Mouse (Mus musculus): Measurements from ENCODE around the gene Ddx42. TPM values are rescaled to one million over a fixed set of nuclear protein-coding genes. Genes with fewer than 3 reads are reported as not detected.

Ddx42 gene
- 7.6 and 9.9 TPM in 2 replicates for polyA plus RNA-seq (2012; rRNA removed)

DNA sequence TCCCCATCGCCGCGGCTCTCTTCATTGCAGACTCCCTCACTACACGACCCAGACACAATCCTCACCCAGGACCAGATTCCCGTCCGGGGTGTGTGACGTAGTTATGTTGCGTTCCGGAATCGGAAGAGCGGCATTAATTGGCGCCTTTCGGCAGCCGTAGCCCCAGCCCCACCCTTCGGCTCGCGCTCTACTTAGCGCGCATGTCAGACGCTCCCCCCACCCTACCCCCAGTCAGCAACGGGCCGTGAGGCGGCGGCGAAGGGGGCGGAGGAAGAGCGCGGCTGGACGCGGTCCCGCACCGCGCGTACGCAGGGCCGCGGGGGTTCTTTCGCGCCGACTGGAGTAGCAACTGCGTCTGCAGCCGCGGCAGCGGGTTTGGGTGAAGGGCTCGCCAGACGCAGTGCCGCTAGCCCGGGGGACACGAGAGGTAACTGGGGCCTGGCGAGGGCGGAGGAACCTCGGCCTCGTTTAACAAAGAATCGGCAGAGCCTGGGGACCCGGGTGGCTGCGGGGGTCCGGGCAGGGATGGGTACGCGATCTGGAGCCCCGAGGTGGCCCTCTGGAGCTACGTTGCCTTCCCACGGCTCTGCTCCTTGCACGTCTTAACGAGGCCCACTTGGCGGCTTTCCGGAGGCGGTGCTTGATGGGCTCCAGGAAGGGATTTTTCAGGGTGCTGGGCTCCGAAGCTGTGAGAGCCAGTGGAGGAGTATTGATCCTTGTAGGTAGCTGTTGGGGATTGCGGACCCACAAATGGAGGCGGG lies at the start of gene Ddx42:
Ddx42 (plus strand) TSS at position 197 of the 761 bp plus-strand sequence.
- under 1% methylated on average over 70 of the region's 70 CpGs for WGBS
- peak; percentile 75 for DNase-seq (ENCODE audit: low read depth, low spot score)

DNA sequence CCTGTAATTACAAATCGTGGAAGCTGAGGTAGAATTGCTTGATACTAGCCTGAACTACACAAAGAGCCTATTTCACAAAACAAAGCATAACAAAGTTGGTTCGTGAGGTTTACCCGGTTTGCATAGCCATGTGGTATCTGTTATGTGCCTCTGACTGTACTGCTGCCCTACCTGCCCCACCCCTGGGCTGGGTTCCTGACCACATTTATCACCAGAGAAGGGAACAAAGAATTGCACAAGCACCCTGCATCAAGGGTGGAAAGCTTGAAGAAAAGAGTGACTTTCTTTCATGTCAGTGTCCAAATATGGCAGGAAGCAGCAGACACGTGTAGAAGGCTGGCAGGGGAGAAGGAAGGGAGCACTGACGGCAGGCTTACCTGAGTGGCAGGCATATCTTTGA lies 49.3 kb upstream of the Ddx42 start:
- no peak for DNase-seq (ENCODE audit: low read depth, low spot score)
- 38% methylated on average over 5 of the region's 5 CpGs for WGBS

DNA sequence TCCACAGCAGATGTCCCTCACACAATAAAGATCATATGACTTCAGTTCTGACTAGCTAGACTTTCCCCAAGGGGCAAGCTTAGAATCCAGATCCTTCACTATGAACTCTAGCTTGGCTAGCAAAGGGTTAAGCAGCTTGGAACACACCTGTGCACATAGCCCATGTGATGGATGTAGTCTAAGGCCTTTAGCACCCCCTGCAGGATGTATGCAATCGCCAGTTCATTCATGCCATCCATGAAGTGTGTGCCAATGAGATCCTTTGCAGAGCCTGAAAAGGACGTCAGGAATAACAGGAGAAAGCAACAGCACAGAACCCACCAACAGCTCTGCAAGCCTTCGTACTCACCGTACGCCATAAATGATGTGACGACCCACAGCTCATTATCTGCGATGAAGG lies 45.9 kb upstream of the Ddx42 start:
- 73% methylated on average over 7 of the region's 7 CpGs for WGBS
- DNase-seq (ENCODE audit: low read depth, low spot score) = no peak

DNA sequence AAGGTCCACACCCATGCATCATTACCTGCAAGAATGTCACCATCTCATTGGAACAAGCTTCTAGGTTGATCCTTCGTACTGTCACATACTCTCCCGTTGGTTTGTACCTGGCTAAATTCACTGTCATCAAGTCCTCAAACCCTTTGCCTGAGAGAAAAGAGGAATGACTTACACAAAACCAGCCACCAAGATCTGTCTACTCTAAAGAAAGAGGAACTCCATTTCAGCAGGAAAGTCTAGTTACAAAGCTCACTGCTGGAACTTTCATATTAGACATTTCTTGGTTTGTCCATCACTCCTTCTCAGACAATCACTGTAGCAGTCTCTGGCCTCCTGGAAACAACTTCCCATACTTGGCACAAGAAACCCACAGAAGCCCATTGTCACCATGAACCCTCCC lies 43.5 kb upstream of the Ddx42 start:
- DNase-seq (ENCODE audit: low read depth, low spot score) = no peak
- 90% methylated on average over 2 of the region's 2 CpGs for WGBS

DNA sequence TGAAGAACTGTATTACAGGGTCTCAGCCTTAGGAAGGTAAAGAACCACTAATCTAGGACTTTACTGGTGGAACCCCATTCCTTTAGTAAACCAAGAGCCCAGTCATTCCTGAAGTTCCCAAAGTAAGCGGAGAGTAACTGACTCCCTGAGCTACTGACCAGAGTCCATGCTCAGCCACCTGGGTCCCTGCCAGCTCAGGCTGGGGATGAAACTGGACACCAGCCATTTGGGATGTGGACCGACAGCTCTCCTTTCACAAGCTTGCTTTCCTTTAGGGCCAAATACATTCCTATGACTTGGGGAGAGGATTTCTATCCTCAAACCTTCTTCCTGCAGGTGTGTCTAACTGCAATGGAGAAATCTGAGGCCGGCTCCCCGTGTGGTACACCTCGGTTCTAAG lies 42.4 kb upstream of the Ddx42 start:
- 73% methylated on average over 5 of the region's 5 CpGs for WGBS
- no peak for DNase-seq (ENCODE audit: low read depth, low spot score)

DNA sequence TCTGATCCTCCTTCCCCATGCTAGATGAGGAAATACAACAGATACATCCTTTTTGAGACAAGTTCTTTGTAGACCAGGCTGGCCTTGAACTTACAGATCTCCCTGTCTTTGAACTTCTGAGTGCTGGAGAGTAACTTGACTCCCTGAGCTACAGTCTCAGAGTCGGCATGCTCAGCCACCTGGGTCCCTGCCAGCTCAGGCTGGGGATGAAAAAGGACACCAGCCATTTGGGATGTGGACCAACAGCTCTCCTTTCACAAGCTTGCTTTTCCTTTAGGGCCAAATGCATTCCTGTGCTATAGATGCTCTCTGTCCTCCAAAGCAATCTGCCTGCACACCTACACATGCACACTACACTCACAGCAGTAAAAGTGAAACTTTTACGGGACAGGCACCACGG lies 41.6 kb upstream of the Ddx42 start:
- DNase-seq (ENCODE audit: low read depth, low spot score) = no peak
- 32% methylated on average over 3 of the region's 3 CpGs for WGBS

DNA sequence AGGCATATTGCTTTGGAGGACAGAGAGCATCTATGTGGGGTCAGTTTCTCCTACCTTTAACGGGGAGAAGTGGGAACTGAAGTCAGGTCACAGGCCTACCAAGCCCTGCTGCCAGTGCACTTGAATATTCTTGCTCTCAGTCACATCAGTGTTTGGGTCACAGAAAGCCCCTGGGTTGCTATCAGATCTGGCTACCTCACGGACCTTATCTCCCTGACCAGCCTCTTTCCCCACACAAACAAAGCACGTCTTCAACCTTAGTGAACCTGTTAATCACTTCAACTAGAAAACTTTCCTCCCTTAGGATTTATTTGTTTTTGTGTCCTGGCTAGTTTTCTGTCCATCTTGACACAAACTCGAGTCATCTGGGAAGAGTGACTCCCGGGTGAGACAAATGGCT lies 40.4 kb upstream of the Ddx42 start:
- 90% methylated on average over 5 of the region's 5 CpGs for WGBS
- no peak for DNase-seq (ENCODE audit: low read depth, low spot score)

DNA sequence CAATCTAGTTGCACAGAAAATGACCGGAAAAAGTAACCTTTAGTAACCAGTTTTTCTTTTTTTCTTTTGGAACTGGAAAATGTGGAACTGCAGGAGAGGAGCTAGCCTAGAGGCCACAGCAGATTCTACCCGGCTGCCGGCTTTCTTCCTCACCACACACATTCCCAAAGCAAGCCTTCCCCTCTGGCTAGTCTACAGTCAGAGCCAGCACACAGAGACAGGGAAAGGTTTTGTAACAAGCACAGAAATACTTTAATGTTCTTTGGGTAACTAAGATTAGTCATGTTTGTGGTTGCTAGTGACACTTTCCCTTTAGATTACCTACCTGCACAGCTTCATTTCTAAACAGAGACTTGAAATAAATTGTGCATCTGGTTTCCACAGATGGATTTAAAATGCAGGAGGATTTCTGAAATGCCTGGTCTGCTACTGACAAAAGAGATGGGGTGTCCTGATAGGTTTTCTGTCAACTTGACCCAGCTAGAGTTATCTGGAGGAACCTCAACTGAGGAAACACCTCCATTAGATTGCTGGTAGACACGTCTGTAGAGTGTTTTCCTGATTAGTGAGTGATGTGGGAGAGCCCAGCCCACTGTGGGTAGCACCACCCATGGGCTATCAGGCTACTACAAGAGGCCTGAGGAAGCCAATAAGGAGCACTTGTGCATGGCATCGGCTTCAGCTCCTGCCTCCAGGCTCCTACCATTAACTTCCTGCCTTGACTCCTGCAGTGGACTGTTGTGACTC lies 38.5 kb upstream of the Ddx42 start:
- DNase-seq (ENCODE audit: low read depth, low spot score) = no peak
- 72% methylated on average over 5 of the region's 5 CpGs for WGBS

DNA sequence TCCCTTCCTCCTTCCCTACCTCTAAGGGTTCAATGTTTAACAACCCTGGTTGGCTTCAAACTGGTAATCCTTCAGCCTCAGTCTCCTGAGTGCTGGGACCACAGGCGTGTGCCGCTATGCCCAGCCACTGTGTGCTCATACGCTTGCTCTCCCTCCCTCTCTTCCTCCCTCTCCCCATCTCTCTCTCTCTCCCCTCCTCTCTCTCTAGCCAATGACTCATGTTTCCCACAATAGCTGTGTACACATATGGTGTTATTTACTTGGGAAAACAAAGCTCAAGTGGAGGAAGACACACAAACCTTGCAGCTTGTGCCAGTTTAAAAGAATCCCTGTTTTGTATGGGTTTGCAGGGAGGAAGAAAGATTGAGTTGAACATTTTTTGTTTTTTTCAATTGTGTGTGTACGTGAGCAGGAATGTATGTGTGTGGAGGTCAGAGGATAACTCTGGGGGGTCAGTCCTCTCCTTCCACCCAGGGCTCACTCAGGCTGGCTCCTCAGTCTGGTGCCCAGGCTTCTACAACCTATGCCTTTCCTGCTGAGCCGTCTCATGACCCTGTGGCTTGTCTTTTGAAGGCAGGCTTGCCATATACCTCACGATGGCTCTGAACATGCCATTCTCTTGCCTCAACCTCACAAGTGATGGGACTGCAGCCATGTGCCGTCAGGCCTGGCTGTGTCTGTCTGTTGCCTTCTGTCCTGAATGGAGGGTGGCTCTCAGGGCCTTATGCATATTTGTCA lies 36.8 kb upstream of the Ddx42 start:
- 66% methylated on average over 7 of the region's 7 CpGs for WGBS

DNA sequence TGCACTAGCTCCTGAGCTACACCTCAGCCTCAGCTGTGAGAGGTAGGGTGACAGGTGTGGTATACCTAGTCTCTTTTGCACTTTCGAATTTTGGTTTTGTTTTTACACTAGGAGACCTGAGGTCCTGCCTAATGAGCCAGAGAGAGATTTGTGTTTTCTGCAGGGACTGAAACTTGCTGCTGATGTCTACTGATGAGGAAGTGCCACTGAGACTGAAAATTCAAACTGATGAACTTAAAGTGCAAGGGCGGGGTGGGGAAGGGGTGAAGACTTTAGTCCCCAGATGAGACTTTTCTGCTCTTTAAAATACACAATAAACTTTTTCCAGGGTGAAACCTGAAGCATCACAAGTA lies 36.3 kb upstream of the Ddx42 start:
- WGBS = 84% methylated on average over 2 of the region's 2 CpGs
- DNase-seq (ENCODE audit: low read depth, low spot score) = no peak

More for the DNA sequence above, 36.8 kb upstream of the Ddx42 start:
- DNase-seq (ENCODE audit: low read depth, low spot score) = no peak

DNA sequence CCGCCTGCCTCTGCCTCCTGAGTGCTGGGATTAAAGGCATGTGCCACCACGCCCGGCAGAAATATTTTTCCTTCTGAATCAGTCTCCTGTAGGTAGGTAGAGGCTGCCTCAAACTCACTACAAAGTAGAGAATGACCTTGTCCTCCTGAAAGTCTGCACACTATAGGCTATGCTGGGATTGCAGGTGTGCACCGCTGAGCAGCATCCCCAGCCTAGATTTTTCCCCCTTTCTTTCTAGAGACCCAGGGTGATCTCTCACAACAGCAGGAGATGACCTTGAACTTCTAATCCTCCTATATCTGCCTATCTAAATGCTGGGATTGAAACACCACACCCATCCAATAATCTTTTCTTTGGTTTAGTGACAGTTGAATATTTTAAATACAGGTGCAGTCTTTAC lies 29.4 kb upstream of the Ddx42 start:
- DNase-seq (ENCODE audit: low read depth, low spot score) = no peak
- WGBS = 91% methylated on average over 4 of the region's 4 CpGs

DNA sequence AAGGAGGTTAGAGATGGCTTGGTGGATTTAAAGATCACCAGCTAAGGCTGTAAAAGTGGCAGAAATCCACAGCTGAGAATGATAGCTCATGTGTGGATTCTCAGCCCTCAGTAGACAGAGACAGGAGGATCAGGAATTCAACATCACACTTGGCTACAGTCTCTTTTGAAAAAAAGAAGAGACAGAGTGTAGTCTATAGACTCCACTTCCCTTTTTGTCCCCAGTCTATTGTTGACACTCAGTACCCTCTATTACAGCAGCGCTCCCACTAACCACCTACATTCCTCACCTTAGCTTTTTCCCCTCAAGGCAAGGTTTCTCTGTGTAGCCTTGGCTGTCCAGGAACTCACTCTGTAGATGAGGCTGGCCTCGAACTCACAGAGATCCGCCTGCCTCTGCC lies 25.0 kb upstream of the Ddx42 start:
- DNase-seq (ENCODE audit: low read depth, low spot score) = no peak
- 97% methylated on average over 3 of the region's 3 CpGs for WGBS

DNA sequence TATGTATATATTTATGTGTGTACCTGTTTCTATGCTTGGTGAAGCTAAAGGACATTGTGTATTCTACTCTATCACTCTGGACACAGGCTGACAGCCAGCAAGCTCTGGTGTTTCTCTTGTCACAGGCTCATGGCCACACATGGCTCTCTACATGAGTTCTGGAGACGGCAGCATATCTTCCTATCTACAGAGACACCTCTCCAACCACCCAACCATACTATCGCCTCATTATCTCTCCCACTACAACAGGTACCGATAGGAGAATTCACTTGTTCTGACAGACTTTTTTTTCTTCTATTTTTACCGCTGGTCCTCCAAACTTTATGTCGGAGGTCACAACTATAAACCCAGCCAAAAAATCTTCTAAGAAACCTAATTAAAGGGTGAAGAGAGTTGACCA lies 24.5 kb upstream of the Ddx42 start:
- DNase-seq (ENCODE audit: low read depth, low spot score) = no peak
- 70% methylated on average over 5 of the region's 5 CpGs for WGBS

DNA sequence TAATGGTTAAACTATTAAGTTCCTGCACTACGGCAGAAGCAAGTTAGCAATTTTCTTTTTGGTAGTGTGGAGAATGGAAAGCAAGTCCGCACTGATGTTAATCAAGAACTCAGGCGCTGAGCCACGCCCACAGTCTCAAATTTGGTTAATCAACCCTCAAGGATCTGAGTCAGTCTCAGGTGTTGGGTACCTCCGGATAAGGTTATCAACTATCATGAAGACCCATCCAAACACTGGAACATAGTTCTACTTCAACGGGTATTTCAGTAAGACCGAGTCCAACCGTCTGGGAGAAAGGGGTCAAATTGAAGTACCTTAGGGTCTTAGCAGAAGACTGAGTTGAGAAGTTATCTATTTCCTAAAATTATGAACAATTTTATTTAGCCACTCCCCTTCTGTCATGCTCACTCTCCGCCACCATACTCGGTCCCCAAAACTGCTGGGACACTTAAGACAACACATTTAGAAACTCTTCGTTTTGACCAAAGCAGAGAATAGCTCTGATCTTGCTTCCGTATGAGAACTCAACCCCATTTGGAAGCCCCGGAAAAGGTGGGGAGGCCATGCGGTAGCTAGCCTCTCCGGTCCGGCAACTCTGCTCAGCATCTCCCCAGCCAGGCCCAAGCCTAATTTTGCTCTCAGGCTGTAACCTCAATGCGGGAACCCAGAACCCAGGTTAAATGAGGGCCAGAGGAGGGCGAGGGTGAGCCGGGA lies 23.9 kb upstream of the Ddx42 start:
- no peak for DNase-seq (ENCODE audit: low read depth, low spot score)

DNA sequence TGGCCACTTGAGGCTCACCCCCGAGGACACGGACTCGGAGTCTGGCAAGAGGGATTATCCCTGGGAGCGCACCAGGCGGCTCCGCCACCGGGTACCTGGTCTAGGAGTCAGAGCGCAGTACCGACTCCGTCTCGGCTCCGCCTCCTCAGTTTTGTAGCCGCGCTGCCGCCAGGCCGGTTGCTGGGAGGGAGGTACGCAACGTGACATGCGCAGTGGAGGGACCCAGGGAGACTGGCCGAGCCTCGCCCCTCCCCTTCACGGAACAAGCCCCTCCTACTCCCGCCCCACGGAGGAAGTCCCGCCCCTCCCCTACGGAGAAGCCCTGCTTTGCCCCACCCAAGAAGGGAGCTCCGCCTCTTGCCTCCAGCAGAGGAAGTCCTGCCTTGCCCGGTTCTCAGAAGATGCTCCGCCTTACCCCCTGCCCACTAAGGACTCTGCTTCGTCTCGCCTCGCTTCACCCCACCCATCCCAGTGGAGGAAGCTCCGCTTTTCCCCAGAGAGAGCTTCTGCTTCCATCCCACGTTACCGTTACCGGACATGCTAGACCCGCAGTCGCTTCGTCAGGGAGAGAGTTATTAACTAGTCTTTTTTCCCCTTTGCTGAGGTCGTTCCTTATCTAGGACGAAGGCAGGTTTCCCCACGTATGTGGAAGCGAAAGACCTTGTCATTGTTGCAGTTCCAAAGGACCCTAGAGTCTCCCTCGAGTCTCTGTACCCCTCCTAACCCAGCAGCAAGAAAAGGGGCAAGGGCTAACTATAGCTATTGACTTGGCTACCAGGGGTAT lies 23.2 kb upstream of the Ddx42 start:
- peak; percentile 97 for DNase-seq (ENCODE audit: low read depth, low spot score)
- WGBS = under 1% methylated on average over 44 of the region's 44 CpGs

More for the DNA sequence above, 23.9 kb upstream of the Ddx42 start:
- WGBS = 3% methylated on average over 19 of the region's 19 CpGs

DNA sequence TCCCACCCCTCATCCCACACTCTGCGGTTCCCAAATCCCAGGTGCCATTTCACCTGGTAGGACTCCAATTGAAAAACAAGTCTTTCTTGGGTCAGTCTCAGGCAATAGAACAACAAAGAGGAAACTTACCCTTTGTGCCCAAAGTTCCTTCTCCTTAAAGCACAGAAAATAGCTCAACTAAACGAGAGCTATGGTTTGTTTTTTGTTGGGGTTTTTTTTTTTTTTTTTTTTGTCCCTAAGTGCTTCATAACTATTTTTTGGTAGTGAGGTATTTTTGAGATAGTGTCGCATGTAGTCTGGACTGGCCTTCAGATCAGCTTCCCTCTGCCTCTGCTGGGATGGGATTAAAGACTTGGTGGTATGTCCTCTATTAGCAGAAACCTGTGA lies 22.6 kb upstream of the Ddx42 start:
- DNase-seq (ENCODE audit: low read depth, low spot score) = no peak
- WGBS = 25% methylated on average over 3 of the region's 3 CpGs

DNA sequence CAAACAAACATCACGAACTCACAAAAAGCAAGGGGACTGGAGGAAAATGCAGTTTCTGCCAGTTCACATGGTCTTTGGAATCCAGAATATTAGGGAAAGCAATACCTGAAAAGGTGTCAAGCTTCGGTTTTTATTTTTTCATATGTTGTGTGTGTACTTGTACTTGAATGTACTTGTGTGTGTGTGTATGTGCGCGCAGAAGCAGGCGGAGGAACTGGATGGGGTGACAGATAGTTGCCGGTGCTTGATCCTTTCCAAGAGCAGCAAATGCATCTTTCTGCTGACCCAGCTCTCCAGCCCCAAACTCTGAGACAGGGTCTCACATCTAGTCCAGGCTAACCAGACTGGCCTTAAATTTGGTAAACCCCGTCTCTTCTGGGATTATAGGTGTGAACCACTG lies 21.8 kb upstream of the Ddx42 start:
- no peak for DNase-seq (ENCODE audit: low read depth, low spot score)
- WGBS = 89% methylated on average over 7 of the region's 7 CpGs

DNA sequence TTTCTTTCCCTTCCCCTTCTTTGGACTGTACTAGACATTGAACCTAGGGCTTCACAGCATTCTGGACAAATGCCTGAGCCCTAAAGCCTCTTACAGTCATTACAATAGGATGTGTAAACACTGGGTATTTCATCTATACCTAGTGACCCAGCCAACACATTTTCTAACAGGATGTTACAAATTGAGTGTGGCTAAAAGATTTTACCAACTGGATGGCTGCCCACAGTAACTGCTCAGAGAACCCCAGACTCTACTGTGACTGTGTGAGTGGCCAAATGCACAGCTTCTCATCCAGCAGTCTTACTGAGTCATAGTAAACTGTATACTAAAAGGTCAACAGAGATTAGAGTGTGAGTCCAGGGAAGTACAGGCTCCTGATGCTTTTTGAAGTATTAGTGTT lies 21.4 kb upstream of the Ddx42 start:
- DNase-seq (ENCODE audit: low read depth, low spot score) = no peak

DNA sequence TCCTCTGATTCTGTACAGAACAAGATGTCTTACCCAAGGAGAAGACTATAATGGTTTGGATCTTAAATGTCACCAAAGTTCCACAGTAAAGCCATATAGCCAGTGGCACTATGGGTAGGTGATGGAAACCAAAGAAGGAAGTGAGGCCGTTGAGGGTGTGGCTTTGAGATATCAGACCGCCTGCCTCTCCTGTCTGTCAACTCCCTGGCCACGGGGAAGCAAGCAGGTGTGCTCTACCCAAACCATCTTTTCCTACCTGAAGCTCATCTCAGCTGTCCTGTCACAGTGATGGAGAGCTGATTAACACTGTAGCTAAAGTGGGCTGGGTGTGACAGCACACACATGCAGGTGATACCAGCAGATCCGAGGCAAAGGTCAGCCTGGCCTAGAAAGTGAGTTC lies 18.4 kb upstream of the Ddx42 start:
- WGBS = 45% methylated on average over 4 of the region's 4 CpGs
- DNase-seq (ENCODE audit: low read depth, low spot score) = no peak
